ENCODE assay signal across 8 mouse cellular contexts in genomic region chr6:83162701-83163100, GRCm38 (mm10). TPM values are rescaled to one million over a fixed set of nuclear protein-coding genes. Genes with fewer than 3 reads are reported as not detected.
DNase-seq lines count a peak whose midpoint lies in the region; ATAC-seq lines count a peak whose summit lies in the region.

No protein-coding gene starts in this region.

- peaks cover 34% of the 10 kb centered on the region for H3K4me1 ChIP-seq in forebrain, embryonic 12.5 days
- H3K4me1 ChIP-seq in hindbrain, embryonic 16.5 days (ENCODE audit: control insufficient read depth, insufficient read depth, low read depth, low read length), result peaks cover 28% of the 10 kb centered on the region
- peaks cover 27% of the 10 kb centered on the region for H3K4me1 ChIP-seq in midbrain, embryonic 16.5 days (ENCODE audit: control insufficient read depth, insufficient read depth, low read length)

- H3K4me3 ChIP-seq in forebrain, embryonic 12.5 days (replicated peaks), result peak overlapping the region; percentile 27
- peak overlapping the region; percentile 32 for H3K4me3 ChIP-seq in hindbrain, embryonic 16.5 days (ENCODE audit: low read length)
- H3K4me3 ChIP-seq in midbrain, embryonic 16.5 days (ENCODE audit: low read depth, low read length), result peak overlapping the region; percentile 26; the same call in 1 of the 2 replicates

- WGBS in forebrain, embryonic 12.5 days, result 2% methylated on average over 8 of the region's 8 CpGs
- 0% methylated on average over 8 of the region's 8 CpGs for WGBS in hindbrain, embryonic 16.5 days
- under 1% methylated on average over 8 of the region's 8 CpGs for WGBS in midbrain, embryonic 16.5 days

- H3K36me3 ChIP-seq in forebrain, embryonic 12.5 days (replicated peaks), result no peaks in the 10 kb centered on the region
- H3K36me3 ChIP-seq in hindbrain, embryonic 16.5 days (ENCODE audit: control insufficient read depth, insufficient read depth, low read length), result no peaks in the 10 kb centered on the region
- H3K36me3 ChIP-seq in midbrain, embryonic 16.5 days (ENCODE audit: control insufficient read depth, insufficient read depth, low read length), result no peaks in the 10 kb centered on the region

- no peak overlapping the region for H3K27ac ChIP-seq in forebrain, embryonic 12.5 days
- no peak overlapping the region for H3K27ac ChIP-seq in hindbrain, embryonic 16.5 days (ENCODE audit: low read depth, low read length)
- H3K27ac ChIP-seq in midbrain, embryonic 16.5 days (ENCODE audit: low read length), result no peak overlapping the region

- peaks cover 38% of the 10 kb centered on the region for H3K27me3 ChIP-seq in forebrain, embryonic 12.5 days
- H3K27me3 ChIP-seq in hindbrain, embryonic 16.5 days (replicated peaks; ENCODE audit: control insufficient read depth, insufficient read depth, low read length), result peaks cover 30% of the 10 kb centered on the region
- peaks cover 33% of the 10 kb centered on the region for H3K27me3 ChIP-seq in midbrain, embryonic 16.5 days (ENCODE audit: control insufficient read depth, insufficient read depth, low read depth, low read length)

- H3K4me2 ChIP-seq in forebrain, embryonic 12.5 days, result peak overlapping the region; percentile 40
- H3K4me2 ChIP-seq in hindbrain, embryonic 16.5 days (ENCODE audit: low read length), result peak overlapping the region; percentile 59
- peak overlapping the region; percentile 45 for H3K4me2 ChIP-seq in midbrain, embryonic 16.5 days (ENCODE audit: low read length)

- peak; percentile 37 for DNase-seq in ovary, postnatal 14 days (ENCODE audit: low spot score)
- DNase-seq in ovary, postnatal 10 days (ENCODE audit: low spot score), result no peak
- DNase-seq in c-Kit-negative CD71-positive TER-119-positive erythroid progenitor cells, embryonic 14.5 days (ENCODE audit: low read depth, low spot score), result peak; percentile 55
- peak; percentile 62 for DNase-seq in liver
- peak; percentile 80 for DNase-seq in testis, postnatal 10 days (ENCODE audit: low spot score)

- no peak overlapping the region for H3K9ac ChIP-seq in forebrain, embryonic 12.5 days
- H3K9ac ChIP-seq in hindbrain, embryonic 16.5 days (ENCODE audit: low read depth, low read length), result no peak overlapping the region
- peak overlapping the region; percentile 45; the same call in 1 of the 2 replicates for H3K9ac ChIP-seq in midbrain, embryonic 16.5 days (ENCODE audit: low read depth, low read length)

- no peak for ATAC-seq in forebrain, embryonic 12.5 days (ENCODE audit: low FRiP score)
- ATAC-seq in hindbrain, embryonic 16.5 days, result no peak
- no peak for ATAC-seq in midbrain, embryonic 16.5 days

- H3K9me3 ChIP-seq in forebrain, embryonic 12.5 days, result no peaks in the 10 kb centered on the region
- H3K9me3 ChIP-seq in hindbrain, embryonic 16.5 days (ENCODE audit: control insufficient read depth, low read length), result no peaks in the 10 kb centered on the region
- no peaks in the 10 kb centered on the region for H3K9me3 ChIP-seq in midbrain, embryonic 16.5 days (replicated peaks; ENCODE audit: control insufficient read depth, low read length, poor library complexity, severe bottlenecking)

RNA-seq across cellular contexts. Expression of gene Dctn1, which starts 3.0 kb away (rescaled TPM):
- 128 and 137 TPM in 2 replicates for polyA plus RNA-seq in forebrain, embryonic 12.5 days (2016; fragmentation: Nextera tagmentation; extraction: Ambion mirVana)
- polyA plus RNA-seq in hindbrain, embryonic 16.5 days (2015; fragmentation: Nextera tagmentation; extraction: Ambion mirVana), result 155 and 167 TPM in 2 replicates
- 161 and 164 TPM in 2 replicates for polyA plus RNA-seq in midbrain, embryonic 16.5 days (2015; fragmentation: Nextera tagmentation; extraction: Ambion mirVana)

RNA-seq across cellular contexts. Expression of gene 1700003E16Rik, which starts 6.5 kb away (rescaled TPM):
- polyA plus RNA-seq in forebrain, embryonic 12.5 days (2016; fragmentation: Nextera tagmentation; extraction: Ambion mirVana), result 1.8 and 2.7 TPM in 2 replicates
- polyA plus RNA-seq in hindbrain, embryonic 16.5 days (2015; fragmentation: Nextera tagmentation; extraction: Ambion mirVana), result 11.0 and 12.9 TPM in 2 replicates
- 11.4 and 16.3 TPM in 2 replicates for polyA plus RNA-seq in midbrain, embryonic 16.5 days (2015; fragmentation: Nextera tagmentation; extraction: Ambion mirVana)

RNA-seq across cellular contexts. Expression of gene Wdr54, which starts 6.5 kb away (rescaled TPM):
- polyA plus RNA-seq in forebrain, embryonic 12.5 days (2016; fragmentation: Nextera tagmentation; extraction: Ambion mirVana), result 12.5 and 15.4 TPM in 2 replicates
- polyA plus RNA-seq in hindbrain, embryonic 16.5 days (2015; fragmentation: Nextera tagmentation; extraction: Ambion mirVana), result 19.3 and 21.1 TPM in 2 replicates
- polyA plus RNA-seq in midbrain, embryonic 16.5 days (2015; fragmentation: Nextera tagmentation; extraction: Ambion mirVana), result 20.1 and 22.9 TPM in 2 replicates

RNA-seq across cellular contexts. Expression of gene Rtkn, which starts 27.4 kb away (rescaled TPM):
- 19.9 and 20.1 TPM in 2 replicates for polyA plus RNA-seq in forebrain, embryonic 12.5 days (2016; fragmentation: Nextera tagmentation; extraction: Ambion mirVana)
- polyA plus RNA-seq in hindbrain, embryonic 16.5 days (2015; fragmentation: Nextera tagmentation; extraction: Ambion mirVana), result 18.9 and 20.3 TPM in 2 replicates
- 10.7 TPM in 2 replicates for polyA plus RNA-seq in midbrain, embryonic 16.5 days (2015; fragmentation: Nextera tagmentation; extraction: Ambion mirVana)

RNA-seq across cellular contexts. Expression of gene Ino80b, which starts 37.5 kb away (rescaled TPM):
- polyA plus RNA-seq in forebrain, embryonic 12.5 days (2016; fragmentation: Nextera tagmentation; extraction: Ambion mirVana), result 19.0 and 20.6 TPM in 2 replicates
- polyA plus RNA-seq in hindbrain, embryonic 16.5 days (2015; fragmentation: Nextera tagmentation; extraction: Ambion mirVana), result 13.5 and 14.7 TPM in 2 replicates
- polyA plus RNA-seq in midbrain, embryonic 16.5 days (2015; fragmentation: Nextera tagmentation; extraction: Ambion mirVana), result 13.3 and 14.5 TPM in 2 replicates
